ENCODE assay signal across 28 mouse cellular contexts in genomic region chr7:63719183-63719944, GRCm38 (mm10).
A peak's percentile ranks its signal among the peaks of the same experiment; 100 is the strongest.
DNase-seq lines count a peak whose midpoint lies in the region; ATAC-seq and TF ChIP-seq lines count a peak whose summit lies in the region.
"Had no signal": no experiment of that assay in that cellular context is flagged by ENCODE, and none has a peak within 500 bp of the region (broad histone marks: within the 10 kb centered on the region; RNA-seq: fewer than 3 reads in every experiment).

No protein-coding gene starts in this region.

- intact Hi-C loops in heart, postnatal 10 days (cut with DNase I): no loop called here

- peak; percentile 40 for DNase-seq in heart, adult 11 months
- no peak for DNase-seq in heart, postnatal 10 days
- peak; percentile 64 for DNase-seq in cerebellum, adult 11-12 months
- peak; percentile 64 for DNase-seq in cerebellum, adult 9-11 months
- no peak for DNase-seq in hindbrain, embryonic 10.5 days (ENCODE audit: low spot score)
- DNase-seq in midbrain, postnatal 0 days (ENCODE audit: low spot score): no peak
- no peak for DNase-seq in layer of hippocampus, postnatal 10 days (ENCODE audit: low spot score in 2 of 2)
- DNase-seq: adrenal gland, postnatal 10 days; gastrocnemius, postnatal 36 days; heart, adult 2 months; kidney, adult 18-20 months; kidney, postnatal 36 days; layer of hippocampus, postnatal 36 days; liver, postnatal 0 days; lung, postnatal 36 days; right cerebral cortex, adult 18-20 months; thymus, adult 2 months; thymus, postnatal 36 days had no signal

- WGBS in hindbrain, embryonic 10.5 days: 88% methylated on average over 13 of the region's 13 CpGs
- 91% methylated on average over 13 of the region's 13 CpGs for WGBS in midbrain, postnatal 0 days

- no peak overlapping the region for H3K27ac ChIP-seq in hindbrain, embryonic 10.5 days
- no peak overlapping the region for H3K27ac ChIP-seq in midbrain, postnatal 0 days (ENCODE audit: low read depth, low read length)
- H3K27ac ChIP-seq: forebrain, embryonic 13.5 days; heart, adult 2 months; kidney, embryonic 15.5 days; liver, embryonic 12.5 days; neural tube, embryonic 12.5 days had no signal

- no peak for ATAC-seq in midbrain, postnatal 0 days (ENCODE audit: low FRiP score)
- ATAC-seq: forebrain, embryonic 13.5 days; hindbrain, embryonic 16.5 days; liver, embryonic 12.5 days; liver, postnatal 0 days; midbrain, embryonic 16.5 days; Patski had no signal

- H3K9ac ChIP-seq in midbrain, postnatal 0 days (replicated peaks; ENCODE audit: low read length, poor library complexity, severe bottlenecking): no peak overlapping the region
- H3K9ac ChIP-seq: forebrain, embryonic 13.5 days; heart, embryonic 12.5 days; kidney, embryonic 15.5 days; liver, embryonic 12.5 days; liver, postnatal 0 days; neural tube, embryonic 12.5 days had no signal

- no peak overlapping the region for H3K4me3 ChIP-seq in hindbrain, embryonic 10.5 days
- H3K4me3 ChIP-seq in midbrain, postnatal 0 days (ENCODE audit: low read depth, low read length): no peak overlapping the region
- H3K4me3 ChIP-seq: forebrain, embryonic 13.5 days; heart, adult 2 months; heart, embryonic 12.5 days; kidney, embryonic 15.5 days; liver, embryonic 12.5 days; myocyte; neural tube, embryonic 12.5 days had no signal

- H3K4me1 ChIP-seq in hindbrain, embryonic 10.5 days (replicated peaks): no peaks in the 10 kb centered on the region
- no peaks in the 10 kb centered on the region for H3K4me1 ChIP-seq in midbrain, postnatal 0 days (ENCODE audit: insufficient read depth, low read length)
- H3K4me1 ChIP-seq: forebrain, embryonic 13.5 days; kidney, embryonic 15.5 days; liver, embryonic 12.5 days; neural tube, embryonic 12.5 days had no signal

- no peak for TF ChIP-seq CTCF in midbrain, postnatal 0 days (IDR thresholded peaks at IDR 0.05)

- H3K36me3 ChIP-seq in hindbrain, embryonic 10.5 days: no peaks in the 10 kb centered on the region
- 0 out of 2 replicates have a peak, but pooled peaks cover 2% of the 10 kb centered on the region for H3K36me3 ChIP-seq in midbrain, postnatal 0 days (ENCODE audit: insufficient read depth, low read length)
- H3K36me3 ChIP-seq: heart, embryonic 12.5 days; kidney, embryonic 15.5 days; liver, embryonic 12.5 days; neural tube, embryonic 12.5 days had no signal

- no peaks in the 10 kb centered on the region for H3K27me3 ChIP-seq in hindbrain, embryonic 10.5 days (ENCODE audit: insufficient read depth, poor library complexity, severe bottlenecking)
- H3K27me3 ChIP-seq in midbrain, postnatal 0 days (ENCODE audit: insufficient read depth, low read length): no peaks in the 10 kb centered on the region
- H3K27me3 ChIP-seq: forebrain, embryonic 13.5 days; heart, embryonic 12.5 days; kidney, embryonic 15.5 days; liver, embryonic 12.5 days; neural tube, embryonic 12.5 days; Patski had no signal

- H3K4me2 ChIP-seq in midbrain, postnatal 0 days (ENCODE audit: low read depth, low read length, poor library complexity, severe bottlenecking): no peak overlapping the region
- H3K4me2 ChIP-seq: forebrain, embryonic 13.5 days; heart, embryonic 12.5 days; kidney, embryonic 15.5 days; liver, embryonic 12.5 days; midbrain, embryonic 11.5 days; neural tube, embryonic 12.5 days had no signal

- no peaks in the 10 kb centered on the region for H3K9me3 ChIP-seq in hindbrain, embryonic 10.5 days
- no peaks in the 10 kb centered on the region for H3K9me3 ChIP-seq in midbrain, postnatal 0 days (ENCODE audit: low read length)
- H3K9me3 ChIP-seq: forebrain, embryonic 13.5 days; heart, embryonic 12.5 days; kidney, embryonic 15.5 days; liver, embryonic 12.5 days; neural tube, embryonic 12.5 days had no signal

Comparison
In these comparisons a context has a peak if more than half of its experiments do, and no peak if none do; other contexts are left out.
1. DNase-seq: peak in heart, adult 11 months (single experiment), cerebellum, adult 11-12 months (single experiment) and cerebellum, adult 9-11 months (single experiment); none in heart, postnatal 10 days (0 of 2), hindbrain, embryonic 10.5 days (single experiment), midbrain, postnatal 0 days (single experiment) and layer of hippocampus, postnatal 10 days (0 of 2).